Mouse (Mus musculus): Measurements from ENCODE around the gene Pik3ca.

The Pik3ca gene

GRCm38 (mm10) chr3:32454329-32455021 is 57.0 kb downstream of the Pik3ca start:
- DNase-seq (ENCODE audit: low spot score) = no peak

GRCm38 (mm10) chr3:32459777-32460176 is 62.3 kb downstream of the Pik3ca start:
- no peak for DNase-seq (ENCODE audit: low spot score)

GRCm38 (mm10) chr3:32467321-32467720 is 69.8 kb downstream of the Pik3ca start:
- no peak for DNase-seq (ENCODE audit: low spot score)

GRCm38 (mm10) chr3:32468411-32468810 is 70.9 kb downstream of the Pik3ca start:
- no peak for DNase-seq (ENCODE audit: low spot score)

GRCm38 (mm10) chr3:32470449-32470848 is 73.0 kb downstream of the Pik3ca start:
- DNase-seq (ENCODE audit: low spot score) = no peak

- DNase-seq (ENCODE audit: low spot score) = no peak
Measured at GRCm38 (mm10) chr3:32471098-32471497, 73.6 kb downstream of the Pik3ca start.

- no peak for DNase-seq (ENCODE audit: low spot score)
Measured at GRCm38 (mm10) chr3:32472191-32472900, 74.9 kb downstream of the Pik3ca start.

GRCm38 (mm10) chr3:32473184-32473583 is 75.7 kb downstream of the Pik3ca start:
- DNase-seq (ENCODE audit: low spot score) = no peak

- DNase-seq (ENCODE audit: low spot score) = no peak
Measured at GRCm38 (mm10) chr3:32479961-32480360, 82.5 kb downstream of the Pik3ca start.

GRCm38 (mm10) chr3:32483035-32483434 is 85.6 kb downstream of the Pik3ca start:
- DNase-seq (ENCODE audit: low spot score) = no peak

- no peak for DNase-seq (ENCODE audit: low spot score)
Measured at GRCm38 (mm10) chr3:32486543-32486942, 89.1 kb downstream of the Pik3ca start.

- DNase-seq (ENCODE audit: low spot score) = no peak
Measured at GRCm38 (mm10) chr3:32488172-32488571, 90.7 kb downstream of the Pik3ca start.

GRCm38 (mm10) chr3:32490076-32490927 is 92.8 kb downstream of the Pik3ca start:
- DNase-seq (ENCODE audit: low spot score) = no peak

- no peak for DNase-seq (ENCODE audit: low spot score)
Measured at GRCm38 (mm10) chr3:32490928-32491315, 93.5 kb downstream of the Pik3ca start.

GRCm38 (mm10) chr3:32492097-32493090 is 94.9 kb downstream of the Pik3ca start, which contains the start of gene Kcnmb3:
TSS of gene Kcnmb3 (minus strand) at chr3:32492231.
- no peak for DNase-seq (ENCODE audit: low spot score)

GRCm38 (mm10) chr3:32494387-32495087 is 97.1 kb downstream of the Pik3ca start:
- no peak for DNase-seq (ENCODE audit: low spot score)

- DNase-seq (ENCODE audit: low spot score) = no peak
Measured at GRCm38 (mm10) chr3:32495088-32495770, 97.8 kb downstream of the Pik3ca start.

GRCm38 (mm10) chr3:32495856-32496710 is 98.6 kb downstream of the Pik3ca start:
- DNase-seq (ENCODE audit: low spot score) = no peak

GRCm38 (mm10) chr3:32496711-32497070 is 99.2 kb downstream of the Pik3ca start:
- DNase-seq (ENCODE audit: low spot score) = no peak
